Mouse (Mus musculus) layer of hippocampus, adult 11-12 months (tissue): Measurements from ENCODE around the gene Zfp131.
"Not testable (repeated sequence)": the region's sequence is repeated elsewhere in the genome, so short reads cannot be mapped to it uniquely, and the experiment has no call there.

ENCODE experiments used
- DNase-seq: peaks from one replicate; pipeline ENCODE4 v3.0.0; 2022; ENCODE audit warnings: low spot score

The Zfp131 gene

DNA sequence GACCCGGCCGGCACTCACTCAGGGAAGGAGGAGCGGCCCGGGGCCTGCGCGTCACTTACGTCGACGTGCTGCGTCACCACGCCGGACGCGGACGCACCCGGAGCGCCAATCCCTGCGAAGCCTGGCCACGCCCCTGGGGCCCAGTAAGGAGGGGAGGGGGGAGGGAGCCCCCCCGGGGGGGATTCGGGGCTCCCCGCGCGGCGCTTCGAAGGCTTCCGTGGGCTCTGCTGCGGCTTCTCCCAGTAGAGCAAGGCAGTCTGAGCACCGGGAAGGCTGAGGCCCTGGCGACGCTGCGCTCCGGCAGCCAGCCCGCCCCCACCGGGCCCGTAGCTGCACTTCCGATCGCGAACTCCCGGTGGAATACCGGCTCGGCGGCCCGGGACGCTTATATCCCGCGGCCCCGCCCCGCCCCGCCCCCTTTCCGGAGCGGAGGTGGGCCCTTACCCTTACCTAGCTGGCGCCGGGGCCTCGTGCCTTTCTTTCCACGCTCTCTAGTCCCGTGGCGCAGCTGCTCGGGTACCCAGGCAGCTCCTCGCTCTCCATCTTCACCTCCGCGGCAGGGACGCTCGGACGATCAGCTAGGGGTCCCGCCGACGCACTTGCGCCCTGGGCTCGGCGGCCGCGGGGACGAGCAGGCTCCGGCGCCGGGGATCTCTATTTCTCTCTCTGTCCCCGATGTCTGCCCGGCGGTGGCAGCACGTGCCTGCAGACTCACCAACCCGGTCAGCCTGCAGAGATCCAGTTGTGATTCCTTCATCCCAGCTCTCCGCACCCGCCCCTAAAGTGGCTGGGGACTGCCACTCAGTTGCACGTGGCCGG lies at the start of gene Zfp131:
TSS of gene Zfp131 (minus strand) at position 129 of the 819 bp plus-strand sequence.
- DNase-seq, result peak; percentile 94

- not testable (repeated sequence) for DNase-seq
Measured at GRCm38 (mm10) chr13:119839982-119840381, 49.3 kb upstream of the Zfp131 start.

DNA sequence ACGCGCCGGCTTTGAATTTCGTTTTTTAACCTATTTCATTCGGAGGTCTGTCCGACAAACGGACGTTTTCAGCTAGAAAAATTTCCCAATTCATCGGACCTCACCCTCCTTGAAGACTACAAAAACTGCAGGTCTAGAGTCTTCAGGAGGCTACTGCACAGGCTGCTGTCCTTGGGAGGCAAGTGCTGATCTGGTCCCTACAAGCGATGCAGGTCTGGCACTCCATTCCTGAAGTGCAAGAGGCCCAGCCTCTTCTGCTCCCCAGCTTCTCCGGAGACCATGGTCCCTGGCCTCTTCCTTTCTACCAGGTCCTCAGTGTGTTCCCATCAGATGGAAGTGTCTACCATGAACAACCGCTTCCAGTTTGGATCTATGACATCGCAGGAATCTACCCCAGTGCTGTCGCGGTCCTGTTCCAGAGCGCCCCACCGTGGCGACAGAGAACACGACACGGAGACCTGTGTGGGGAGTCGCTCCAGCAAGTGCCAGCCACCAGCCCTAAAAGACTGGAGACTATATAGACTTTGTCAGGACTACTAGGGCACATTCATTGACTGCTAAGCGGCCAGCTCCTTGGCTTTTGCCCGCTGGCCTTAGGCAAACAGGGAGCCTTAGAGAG lies 47.1 kb upstream of the Zfp131 start:
- DNase-seq, result peak; percentile 34

DNA sequence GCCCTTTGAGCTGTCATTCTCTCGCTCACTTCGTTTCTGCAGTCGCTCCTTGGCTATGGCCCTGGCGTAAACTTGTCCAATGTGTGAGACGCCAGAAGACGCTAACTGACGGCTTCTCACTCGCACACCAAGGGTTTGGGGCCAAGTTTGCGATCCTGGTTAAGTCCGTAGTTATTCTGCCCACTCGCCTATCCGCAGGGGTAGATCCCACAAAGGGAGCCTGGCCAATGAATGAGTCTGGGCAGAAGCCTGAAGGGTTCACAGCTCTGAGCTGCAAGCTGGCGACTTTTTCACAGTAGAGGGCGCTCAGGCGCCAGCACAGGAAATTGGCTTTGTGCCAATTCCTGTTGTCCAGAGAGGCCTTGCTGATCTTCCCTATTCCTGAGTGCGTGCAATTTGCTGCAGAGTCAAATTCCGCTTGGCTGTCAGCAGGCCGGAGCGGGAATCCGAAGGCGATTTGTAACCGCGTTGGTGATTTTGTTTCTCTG lies 45.7 kb upstream of the Zfp131 start:
- peak; percentile 4 for DNase-seq

DNA sequence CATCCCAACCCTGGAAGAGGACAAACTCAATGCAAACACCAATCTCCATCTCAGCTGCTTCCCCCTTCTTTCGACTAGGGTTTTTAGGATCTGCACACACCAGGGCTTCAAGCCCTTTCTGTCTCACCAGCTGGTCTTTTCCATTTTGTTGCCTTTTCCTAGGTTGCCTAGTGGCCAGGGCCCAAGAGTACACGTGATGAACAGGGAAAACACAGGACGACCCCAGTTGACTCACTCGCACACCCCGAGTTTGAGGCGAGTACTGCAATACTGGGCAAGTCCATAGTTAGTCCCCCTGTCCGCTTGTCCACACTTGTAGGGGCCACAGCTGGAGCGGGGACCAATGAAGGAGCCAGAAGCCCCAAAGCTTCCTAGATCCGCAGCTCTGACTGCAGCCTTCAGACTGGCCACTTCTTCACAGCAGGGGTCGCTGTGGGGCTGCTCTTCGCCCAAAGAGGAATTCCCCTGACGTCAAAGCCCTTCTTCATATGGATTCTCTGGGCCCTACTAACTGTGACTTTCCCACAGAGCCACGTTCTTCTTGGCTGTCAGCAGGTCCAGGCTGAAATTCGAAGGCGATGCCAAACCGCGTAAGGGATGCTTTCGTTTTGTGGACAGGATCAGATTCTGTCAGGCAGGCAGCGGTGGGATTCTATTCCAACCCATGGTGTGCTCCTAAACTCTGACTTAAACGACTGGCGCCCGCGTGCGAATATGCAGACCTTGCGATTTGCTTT lies 44.8 kb upstream of the Zfp131 start, which contains the start of gene D13Ertd608e:
TSS of gene D13Ertd608e (plus strand) at position 687 of the 737 bp plus-strand sequence.
- peak; percentile 29 for DNase-seq

DNA sequence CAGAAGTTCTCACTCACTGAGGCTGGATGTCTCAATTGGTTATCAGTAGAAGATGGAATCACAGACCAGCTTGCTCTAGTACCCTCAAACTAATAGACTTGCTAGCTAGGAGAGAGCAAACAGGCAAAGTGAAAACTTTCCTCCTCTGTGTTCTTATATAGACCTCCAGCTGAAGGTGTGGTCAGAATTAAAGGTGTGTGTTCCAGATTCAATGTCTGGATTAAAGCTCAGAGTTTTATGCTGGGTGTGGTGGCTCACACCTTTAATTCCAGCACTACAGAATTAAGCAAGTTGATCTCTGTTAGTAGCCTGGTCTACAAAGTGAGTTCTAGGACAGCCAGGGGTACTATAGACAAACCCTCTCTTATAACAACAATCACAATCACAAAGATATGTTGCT lies 39.4 kb upstream of the Zfp131 start, which contains the start of gene AF067063:
TSS of gene AF067063 (minus strand) at position 101 of the 400 bp plus-strand sequence.
- not testable (repeated sequence) for DNase-seq

GRCm38 (mm10) chr13:119817579-119818206 lies 27.0 kb upstream of the Zfp131 start:
- DNase-seq, result no peak

DNA sequence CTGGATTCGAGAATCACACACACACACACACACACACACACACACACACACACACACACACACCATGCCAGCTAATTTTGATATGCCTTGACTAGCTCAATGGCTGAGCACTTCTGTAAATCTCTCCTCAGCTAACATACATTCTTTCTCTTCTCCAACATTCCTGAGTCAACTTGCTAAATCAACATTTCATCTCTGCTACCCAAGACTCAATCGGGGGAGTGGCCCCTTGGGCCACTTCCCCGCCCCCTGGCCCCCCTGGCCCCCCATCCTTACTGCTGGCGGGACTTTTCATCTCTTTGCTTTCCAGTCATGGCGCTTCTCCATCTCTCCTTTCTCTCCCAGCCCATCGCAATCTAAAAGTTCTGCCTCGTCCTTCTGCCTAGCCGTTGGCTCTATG lies 26.1 kb upstream of the Zfp131 start:
- no peak for DNase-seq

GRCm38 (mm10) chr13:119810031-119810430 lies 19.3 kb upstream of the Zfp131 start:
- no peak for DNase-seq

DNA sequence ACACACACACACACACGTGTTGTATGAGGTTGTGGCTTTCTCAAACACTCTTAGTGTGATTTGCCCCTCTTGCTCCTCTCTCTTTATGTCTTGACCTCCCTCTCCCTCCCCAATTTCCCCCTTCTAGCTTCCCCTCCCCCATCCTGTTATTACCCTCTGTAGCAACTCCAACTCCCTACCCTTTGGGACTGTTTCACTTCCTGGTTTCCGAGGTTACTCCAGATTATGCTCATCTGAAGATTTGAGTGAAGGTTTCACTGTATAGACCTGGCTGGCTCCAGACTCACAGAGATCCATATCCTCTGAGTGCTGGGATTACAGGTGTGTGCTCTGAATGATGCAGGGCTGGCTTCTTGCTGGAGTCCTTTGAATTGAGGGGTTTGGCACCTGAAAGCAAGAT lies 18.2 kb upstream of the Zfp131 start:
- no peak for DNase-seq

GRCm38 (mm10) chr13:119797656-119798055 lies 7.0 kb upstream of the Zfp131 start:
- DNase-seq, result no peak

DNA sequence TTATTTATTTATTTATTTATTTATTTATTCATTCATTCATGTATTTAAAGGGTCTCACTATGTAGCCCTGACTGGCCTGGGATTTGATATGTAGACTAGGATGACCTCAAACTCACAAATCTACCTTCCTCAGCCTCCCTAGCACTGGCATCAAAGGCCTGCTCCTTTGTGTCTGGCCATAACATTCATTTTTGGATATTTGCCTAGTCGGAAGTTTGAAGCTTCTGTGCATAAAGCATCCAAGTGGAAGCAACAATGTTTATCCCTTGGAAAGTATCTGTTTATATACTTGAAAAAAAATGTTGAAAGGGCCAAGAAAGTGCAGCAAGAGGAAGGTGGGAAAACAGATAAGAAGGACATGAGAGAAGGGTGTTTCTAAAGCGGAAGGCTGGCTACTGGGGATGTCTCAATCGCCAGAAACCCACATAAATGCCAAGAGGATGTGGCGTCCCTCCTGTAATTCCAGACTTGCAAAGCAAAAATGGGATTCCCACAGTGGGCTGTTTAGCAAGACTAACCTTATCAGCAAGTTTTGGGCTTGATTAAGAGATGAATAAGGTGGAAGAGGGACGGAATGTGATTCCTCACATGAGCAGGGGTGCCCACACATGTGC lies 2.2 kb upstream of the Zfp131 start:
- DNase-seq, result no peak

DNA sequence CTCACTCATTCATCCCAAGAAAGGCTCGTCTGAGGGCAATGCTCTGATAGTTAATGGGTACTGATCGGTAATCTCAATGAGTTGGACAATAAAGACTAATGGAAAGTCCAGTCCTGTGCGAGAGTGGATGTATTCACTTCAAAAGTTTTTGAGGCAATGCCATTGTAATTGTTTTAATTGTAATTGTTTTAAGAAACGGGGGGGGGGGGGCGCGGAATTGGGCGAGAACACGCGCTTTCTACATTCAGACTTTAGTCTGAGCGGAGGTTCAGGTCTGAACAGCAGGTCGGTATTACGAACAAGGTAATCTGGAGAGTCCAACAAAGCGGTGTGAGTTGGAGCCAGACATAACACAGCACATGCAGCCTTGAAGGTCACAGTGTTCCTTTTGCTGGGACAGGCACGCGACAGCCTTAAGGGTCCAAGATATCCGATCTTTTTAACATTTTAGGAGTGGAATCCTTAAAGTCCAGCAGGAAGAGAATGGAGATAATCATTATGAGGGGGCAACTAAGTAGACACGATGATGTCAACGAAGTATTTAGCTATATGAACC lies 969 bp upstream of the Zfp131 start:
- no peak for DNase-seq

DNA sequence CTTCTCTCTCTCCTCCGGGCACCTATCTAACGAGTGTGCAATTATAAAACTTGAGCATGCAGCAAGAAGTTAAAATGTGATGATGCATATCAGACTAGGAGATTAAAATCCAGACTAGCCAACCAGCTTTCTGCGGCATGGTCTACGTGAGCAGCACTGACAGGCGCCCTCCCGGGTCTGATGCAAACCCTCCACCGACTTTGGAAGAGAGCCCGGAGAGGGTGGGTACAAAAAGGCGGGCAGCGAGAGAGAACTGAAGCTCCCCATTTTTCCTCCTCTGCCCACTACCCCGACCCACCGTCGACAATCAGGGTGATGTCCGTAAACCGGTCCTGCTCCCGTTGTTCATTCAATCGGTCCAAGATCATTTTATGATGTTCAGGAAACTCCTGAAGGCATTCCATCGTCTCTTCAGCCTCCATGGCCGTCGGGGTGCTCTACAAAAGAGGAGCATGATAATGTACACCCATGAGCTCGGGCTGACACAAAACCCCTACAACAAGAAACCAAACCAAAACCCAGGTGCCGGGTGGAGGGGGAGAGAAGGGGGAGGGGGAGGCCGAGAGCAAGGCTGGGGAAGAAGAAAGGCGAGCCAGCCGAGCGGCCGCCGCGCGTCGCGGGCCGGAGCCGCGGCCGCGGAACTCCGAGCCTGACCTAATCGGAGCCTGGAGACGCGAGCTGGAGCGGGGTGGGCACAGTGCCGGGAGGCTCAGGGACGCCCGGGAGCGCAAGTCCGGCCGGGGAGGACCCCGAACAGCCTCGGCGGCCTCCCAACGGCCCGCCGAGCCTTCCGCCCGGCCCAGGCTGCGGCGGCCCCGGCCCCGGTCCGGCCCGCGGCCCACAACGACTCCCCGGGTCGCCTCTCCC lies 605 bp downstream of the Zfp131 start:
- peak; percentile 66 for DNase-seq

- no peak for DNase-seq
Measured at GRCm38 (mm10) chr13:119783581-119783980, 7.1 kb downstream of the Zfp131 start.

DNA sequence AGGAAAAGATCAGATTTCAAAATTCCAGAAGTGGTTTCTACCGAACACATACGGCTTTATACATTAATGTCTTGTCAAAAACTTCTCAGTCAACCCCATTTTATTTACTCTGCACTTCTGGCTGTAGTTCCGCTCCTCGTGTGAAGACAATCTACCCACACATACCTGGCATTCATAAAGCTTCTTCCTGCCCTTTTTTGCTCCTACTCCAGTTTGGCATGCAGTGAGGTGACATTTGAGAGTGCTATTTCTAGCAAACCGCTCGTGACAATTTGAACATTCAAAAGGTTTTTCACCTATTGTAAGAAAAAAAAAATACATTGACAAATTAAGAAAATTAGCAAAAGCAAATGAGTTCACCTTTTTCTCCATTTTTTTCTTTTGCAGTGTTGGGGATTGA lies 22.1 kb downstream of the Zfp131 start:
- DNase-seq, result no peak

GRCm38 (mm10) chr13:119766480-119766879 lies 24.2 kb downstream of the Zfp131 start:
- no peak for DNase-seq

DNA sequence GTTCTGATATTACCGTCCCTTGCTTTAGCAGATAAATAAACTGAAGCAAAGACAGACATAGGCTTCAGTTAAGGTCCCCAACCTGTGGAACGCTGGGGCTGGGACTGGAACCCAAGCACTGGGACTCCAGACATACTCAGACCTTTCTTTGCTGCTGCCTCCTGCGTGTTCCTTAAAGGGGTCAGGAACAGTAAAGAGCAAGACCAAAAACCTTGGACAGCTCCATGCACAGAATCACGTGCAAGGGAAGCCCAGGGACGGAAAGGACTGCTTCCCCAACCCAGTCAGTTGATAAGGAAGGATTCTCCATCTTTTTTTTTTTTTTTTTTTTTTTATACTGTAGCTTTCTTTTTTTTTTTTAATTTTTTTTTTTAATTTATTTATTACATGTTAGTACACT lies 33.9 kb downstream of the Zfp131 start:
- DNase-seq, result no peak

- peak; percentile 80 for DNase-seq
Measured at GRCm38 (mm10) chr13:119755681-119756471, 34.8 kb downstream of the Zfp131 start, which contains the start of gene Nim1k. TSS of gene Nim1k (minus strand) at chr13:119755882.
